Mouse (Mus musculus) ES-E14 (cell line): ENCODE measurements around the gene Plch2.

Source experiments
- CHD2 ChIP-seq: IDR thresholded peaks from 2 replicates; pipeline ENCODE4 v1.6.1; 2014; ENCODE audit warnings: mild to moderate bottlenecking, low read depth, low read length, inconsistent platforms
- HCFC1 ChIP-seq: IDR thresholded peaks from 2 replicates; pipeline ENCODE4 v1.6.1; 2012; ENCODE audit warnings: low read length, inconsistent platforms, borderline replicate concordance; ENCODE audit not compliant: insufficient read depth
- MAFK ChIP-seq: IDR thresholded peaks from 2 replicates; pipeline ENCODE4 v1.6.1; 2014; ENCODE audit warnings: mild to moderate bottlenecking, low read depth, low read length, inconsistent platforms; ENCODE audit not compliant: insufficient read depth
- ZC3H11A ChIP-seq: IDR thresholded peaks from 2 replicates; pipeline ENCODE4 v1.6.1; 2012; ENCODE audit warnings: low read depth, mild to moderate bottlenecking, inconsistent platforms, low read length, borderline replicate concordance

DNA sequence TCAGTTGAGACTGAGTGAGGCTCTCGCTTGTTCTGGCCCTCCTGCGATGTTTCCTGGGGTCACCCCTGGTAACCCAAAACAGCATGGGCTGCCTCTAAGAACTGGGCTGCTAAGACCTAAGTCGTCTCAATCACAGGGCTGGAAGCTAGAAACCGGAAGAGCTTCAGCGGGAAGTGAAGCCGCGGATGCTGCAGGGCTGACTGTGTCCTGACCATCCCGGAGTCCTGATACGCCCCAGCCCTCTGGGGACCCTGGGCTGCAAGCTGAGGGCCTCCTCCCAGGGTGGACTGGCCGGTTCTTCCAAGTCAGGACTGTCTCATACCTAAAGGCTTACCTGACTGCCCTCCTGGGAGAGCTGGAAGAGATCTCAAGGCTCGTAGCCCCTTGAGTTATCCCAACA lies 39.8 kb downstream of the Plch2 start:
- TF ChIP-seq CHD2 (no peak), MAFK (no peak), ZC3H11A (no peak), HCFC1 (no peak)
